Mouse (Mus musculus): Measurements from ENCODE around the gene Tmem62.
A peak's percentile ranks its signal among the peaks of the same experiment; 100 is the strongest.
"Not testable (repeated sequence)": the region's sequence is repeated elsewhere in the genome, so short reads cannot be mapped to it uniquely, and the experiment has no call there.

Tmem62 gene

DNA sequence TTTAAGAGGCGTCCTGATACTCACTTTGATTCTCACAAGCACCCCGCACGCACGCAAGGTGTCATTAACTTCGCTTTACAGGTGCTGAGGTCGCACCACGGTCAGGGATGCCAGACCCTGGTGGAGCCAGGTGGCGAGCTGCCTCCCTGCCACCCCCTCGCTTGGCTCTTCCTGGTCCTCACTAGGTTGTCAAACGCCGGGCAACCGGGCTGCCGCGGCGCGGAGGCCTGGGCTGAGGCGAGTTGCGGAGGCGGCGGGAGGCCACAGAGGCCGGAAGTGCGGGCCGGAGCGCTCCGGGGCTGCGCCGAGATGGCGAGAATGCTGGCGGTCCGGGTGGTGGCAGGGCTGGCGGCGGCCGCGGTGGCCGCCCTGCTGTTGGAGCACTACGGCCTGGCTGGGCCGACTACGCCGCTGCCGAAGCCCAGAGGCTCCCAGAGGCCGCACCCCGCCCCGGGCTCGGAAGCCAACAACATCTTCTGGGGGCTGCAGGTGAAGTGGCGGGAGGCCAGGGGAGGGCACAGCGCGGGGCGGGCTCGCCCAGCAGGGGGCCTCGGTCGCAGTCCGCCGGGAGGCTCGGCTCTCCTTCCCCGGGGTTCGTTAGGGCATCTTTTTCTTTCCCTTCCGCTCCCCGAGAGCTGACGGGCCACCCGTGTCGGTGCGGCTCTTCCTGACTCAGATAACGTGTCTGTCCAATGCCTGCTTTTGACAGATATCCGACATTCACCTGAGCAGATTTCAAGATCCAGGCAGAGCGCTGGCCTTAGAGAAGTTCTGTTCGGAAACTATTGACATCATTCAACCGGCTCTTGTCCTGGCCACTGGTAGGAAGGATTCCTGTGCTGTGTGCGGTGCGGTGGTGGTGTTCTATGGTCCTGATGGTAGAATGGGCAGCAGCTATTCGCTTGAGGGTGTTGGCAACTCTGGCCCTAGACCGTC lies at the start of gene Tmem62:
Gene Tmem62 (plus strand): TSS at position 28 of the 936 bp plus-strand sequence.
- DNase-seq (ENCODE audit: low spot score), result peak; percentile 57

- no peak for DNase-seq (ENCODE audit: low spot score)
Observed at GRCm38 (mm10) chr2:120933038-120933437, 43.8 kb upstream of the Tmem62 start.

DNA sequence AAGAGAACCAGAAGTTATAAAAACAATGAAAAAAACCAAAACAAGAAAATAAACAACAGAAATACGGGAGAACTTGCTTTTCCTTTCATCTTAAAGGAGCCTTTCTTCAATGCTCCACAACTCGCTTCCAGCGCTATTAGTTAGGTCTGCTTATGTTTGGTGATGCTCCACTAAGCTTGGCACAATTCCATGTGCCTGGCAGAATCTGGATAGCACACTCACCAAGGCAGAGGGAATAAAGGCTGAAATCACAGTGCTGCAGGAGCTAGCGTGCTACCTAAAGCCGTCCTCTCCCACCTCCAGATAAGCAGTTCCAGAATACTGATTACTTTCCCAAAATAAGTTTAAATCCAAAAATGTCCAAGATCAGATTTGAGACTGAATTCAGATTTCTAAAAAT lies 25.6 kb upstream of the Tmem62 start:
- DNase-seq (ENCODE audit: low spot score), result no peak

GRCm38 (mm10) chr2:120952176-120952938 lies 24.5 kb upstream of the Tmem62 start:
- DNase-seq (ENCODE audit: low spot score), result no peak

DNA sequence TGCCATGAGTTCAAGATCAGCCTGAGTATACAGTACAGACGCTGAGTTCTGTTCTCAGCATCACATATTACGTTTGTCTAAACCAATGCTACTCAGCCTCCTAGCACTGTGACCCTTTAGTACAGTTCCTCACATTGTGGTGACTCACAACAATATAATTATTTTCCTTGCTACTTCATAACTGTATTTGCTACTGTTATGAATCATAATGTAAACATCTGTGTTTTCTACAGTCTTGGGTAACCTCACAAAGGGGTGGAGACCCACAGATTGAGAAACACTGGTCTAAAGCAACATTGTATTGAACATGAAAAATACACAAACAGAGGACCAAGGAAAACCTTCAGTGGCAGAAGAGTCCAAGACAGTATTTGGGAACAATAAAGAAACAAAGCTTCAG lies 17.5 kb upstream of the Tmem62 start:
- DNase-seq (ENCODE audit: low spot score), result no peak

GRCm38 (mm10) chr2:120959827-120960226 lies 17.0 kb upstream of the Tmem62 start:
- no peak for DNase-seq (ENCODE audit: low spot score)

DNA sequence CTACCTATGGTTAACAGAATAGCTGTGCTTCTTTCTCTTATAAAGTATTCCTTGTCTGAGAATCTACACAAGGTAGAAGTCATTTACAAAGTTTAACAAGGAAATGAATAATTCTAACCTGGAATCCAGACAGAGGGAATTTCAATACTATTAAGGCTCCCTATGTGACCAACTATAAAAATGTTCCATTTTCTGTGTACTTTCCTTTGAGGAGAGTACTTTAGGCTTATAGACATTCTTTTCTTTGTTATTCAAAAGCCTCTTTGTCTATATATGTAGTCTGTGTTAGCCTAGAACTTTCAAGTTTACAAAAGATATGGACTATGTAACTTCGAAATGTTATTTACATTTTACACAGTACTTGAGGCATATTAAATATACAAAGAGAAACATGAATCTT lies 16.6 kb upstream of the Tmem62 start:
- no peak for DNase-seq (ENCODE audit: low spot score)

GRCm38 (mm10) chr2:120963110-120963509 lies 13.7 kb upstream of the Tmem62 start:
- DNase-seq (ENCODE audit: low spot score), result no peak

DNA sequence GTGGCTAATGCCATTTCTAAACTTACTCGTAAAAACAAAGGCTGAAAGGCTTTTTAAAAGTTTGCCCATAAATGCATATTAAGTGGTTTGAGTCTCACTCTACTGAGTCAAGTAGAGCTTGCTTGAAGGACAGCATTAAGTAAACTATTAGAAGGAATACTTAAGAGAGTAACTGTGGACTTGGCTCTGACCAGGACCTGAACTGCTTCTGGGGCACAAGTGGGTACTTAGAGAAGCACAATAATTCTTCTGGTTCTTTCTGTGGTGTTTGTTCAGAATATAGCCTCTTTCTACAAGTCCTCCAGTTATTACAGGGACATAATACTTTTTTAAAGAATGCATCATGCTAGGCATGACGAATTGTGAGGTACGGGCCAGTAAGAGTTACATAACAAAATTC lies 11.3 kb upstream of the Tmem62 start:
- no peak for DNase-seq (ENCODE audit: low spot score)

GRCm38 (mm10) chr2:120970045-120970539 lies 6.7 kb upstream of the Tmem62 start:
- DNase-seq (ENCODE audit: low spot score), result no peak

DNA sequence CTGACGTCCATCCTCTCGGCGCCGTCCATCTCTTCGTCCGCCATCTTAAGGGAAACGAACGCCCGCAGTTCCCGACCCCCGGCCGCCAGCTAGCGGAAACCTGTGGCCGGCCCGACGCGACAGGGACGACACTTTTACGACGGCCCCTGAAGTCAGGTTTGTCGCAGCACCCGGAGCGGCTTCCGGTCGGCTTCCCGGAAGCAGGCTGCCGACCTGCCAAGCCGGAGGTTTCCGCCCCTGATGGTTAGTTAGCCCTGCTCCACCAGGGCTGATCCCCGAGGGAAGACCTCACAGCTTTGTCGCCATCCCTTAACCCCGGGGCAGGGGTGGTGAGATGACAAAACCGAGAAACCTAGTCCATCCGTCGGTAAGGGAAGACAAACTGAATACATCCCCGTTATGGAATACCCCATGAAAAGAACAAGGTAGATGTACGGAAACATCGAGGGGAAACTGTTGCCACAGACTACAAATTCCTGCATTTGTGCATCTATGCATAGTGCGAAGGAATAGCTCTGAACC lies 6.2 kb upstream of the Tmem62 start, which contains the start of gene Ubr1:
Gene Ubr1 (minus strand): TSS at position 157 of the 522 bp plus-strand sequence.
- peak; percentile 94 for DNase-seq (ENCODE audit: low spot score)

GRCm38 (mm10) chr2:120971766-120972165 lies 5.1 kb upstream of the Tmem62 start:
- no peak for DNase-seq (ENCODE audit: low spot score)

DNA sequence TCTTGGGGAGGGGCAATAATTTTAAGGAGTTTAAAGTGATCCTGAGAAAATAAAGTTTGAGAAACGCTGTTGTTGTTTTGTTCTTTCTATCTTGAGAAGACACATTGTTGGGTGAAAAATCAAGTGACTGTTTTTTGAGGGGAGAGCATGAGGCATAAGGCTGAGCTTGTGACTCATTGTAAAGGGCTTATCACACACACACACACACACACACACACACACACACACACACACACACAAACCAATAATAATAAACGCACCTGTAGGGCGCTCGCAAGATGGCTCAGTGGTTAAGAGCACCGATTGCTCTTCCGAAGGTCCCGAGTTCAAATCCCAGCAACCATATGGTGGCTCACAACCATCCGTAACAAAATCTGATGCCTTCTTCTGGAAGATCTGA lies 4.6 kb upstream of the Tmem62 start:
- DNase-seq (ENCODE audit: low spot score), result not testable (repeated sequence)

DNA sequence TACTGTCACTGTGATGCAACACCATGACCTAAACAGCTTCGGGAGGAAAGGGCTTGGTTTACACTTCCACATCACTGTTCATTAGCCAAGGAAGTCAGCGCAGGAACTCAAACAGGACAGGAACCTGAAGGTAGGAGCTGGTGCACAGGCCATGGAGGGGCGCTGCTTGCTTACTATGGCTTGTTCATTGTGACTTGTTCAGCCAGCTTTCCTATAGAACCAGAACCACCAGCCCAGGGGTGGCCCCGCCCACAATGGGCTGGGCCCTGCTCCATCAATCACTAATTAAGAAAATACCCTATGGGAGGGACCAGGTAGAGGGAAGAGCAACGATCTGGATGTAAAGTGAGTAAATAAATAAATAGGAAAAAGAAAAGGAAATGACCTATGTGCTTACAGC lies 3.9 kb upstream of the Tmem62 start:
- peak; percentile 20 for DNase-seq (ENCODE audit: low spot score)

DNA sequence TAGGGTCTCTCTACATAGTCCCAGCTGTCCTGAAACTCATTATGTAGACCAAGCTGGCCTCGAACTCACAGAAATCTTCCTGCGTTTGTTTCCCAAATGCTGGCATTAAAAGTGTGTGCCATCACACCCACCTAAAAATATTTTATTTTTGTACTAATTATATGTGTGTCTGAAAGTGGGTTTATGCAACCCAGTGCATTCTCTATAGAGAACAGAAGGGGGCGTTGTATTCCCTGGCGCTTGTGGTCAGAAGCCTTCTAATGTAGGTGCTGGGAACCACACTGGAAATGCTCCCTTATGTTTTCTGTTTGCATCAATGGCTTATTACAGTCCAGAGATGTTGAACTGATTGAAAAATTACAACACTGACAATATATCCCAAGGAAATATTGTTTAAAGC lies 509 bp upstream of the Tmem62 start:
- peak; percentile 42 for DNase-seq (ENCODE audit: low spot score)

- DNase-seq (ENCODE audit: low spot score), result no peak
Observed at GRCm38 (mm10) chr2:120977926-120978692, 1.3 kb downstream of the Tmem62 start.

GRCm38 (mm10) chr2:120978693-120979037 lies 1.8 kb downstream of the Tmem62 start:
- DNase-seq (ENCODE audit: low spot score), result peak; percentile 13

- no peak for DNase-seq (ENCODE audit: low spot score)
Observed at GRCm38 (mm10) chr2:120979819-120980218, 3.0 kb downstream of the Tmem62 start.

- DNase-seq (ENCODE audit: low spot score), result no peak
Observed at GRCm38 (mm10) chr2:120980861-120981260, 4.0 kb downstream of the Tmem62 start.

DNA sequence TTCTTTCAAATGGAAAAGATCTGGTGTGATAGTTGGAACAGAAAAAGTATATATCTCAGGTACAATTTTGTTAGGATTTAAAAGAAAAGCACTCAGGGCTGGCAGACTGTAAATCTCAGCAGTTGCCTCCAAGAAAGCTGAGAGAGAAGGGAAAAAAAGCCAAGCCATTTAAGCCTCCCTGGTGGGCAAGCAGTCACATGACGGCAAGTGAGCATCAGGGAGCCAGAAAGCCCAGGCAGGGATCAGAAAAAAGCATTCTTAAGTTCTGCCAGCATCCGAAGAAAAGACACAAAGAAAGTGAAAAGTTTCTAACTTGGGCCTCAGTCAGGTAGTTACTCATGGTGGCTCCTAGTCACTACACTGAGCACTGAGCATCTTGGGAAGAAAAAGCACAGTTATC lies 6.8 kb downstream of the Tmem62 start:
- DNase-seq (ENCODE audit: low spot score), result no peak

DNA sequence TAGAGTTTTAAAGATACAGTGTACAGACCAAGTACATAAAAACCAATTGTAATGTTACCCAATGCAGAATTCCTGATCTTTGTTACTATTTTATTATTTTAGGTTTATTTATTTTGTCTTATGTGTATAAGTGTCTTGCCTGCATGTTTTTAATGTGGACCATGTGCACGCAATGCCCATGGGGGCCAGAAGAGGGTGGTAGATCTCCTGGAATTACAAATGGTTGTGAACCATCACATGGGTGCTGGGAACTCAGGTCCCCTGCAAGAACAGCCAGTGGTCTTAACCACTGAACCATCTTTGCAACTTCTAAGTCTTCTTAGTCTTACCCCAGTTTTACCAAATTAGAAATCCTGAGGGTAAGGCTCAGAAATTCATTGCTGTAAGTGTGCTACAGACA lies 8.4 kb downstream of the Tmem62 start:
- DNase-seq (ENCODE audit: low spot score), result peak; percentile 12

DNA sequence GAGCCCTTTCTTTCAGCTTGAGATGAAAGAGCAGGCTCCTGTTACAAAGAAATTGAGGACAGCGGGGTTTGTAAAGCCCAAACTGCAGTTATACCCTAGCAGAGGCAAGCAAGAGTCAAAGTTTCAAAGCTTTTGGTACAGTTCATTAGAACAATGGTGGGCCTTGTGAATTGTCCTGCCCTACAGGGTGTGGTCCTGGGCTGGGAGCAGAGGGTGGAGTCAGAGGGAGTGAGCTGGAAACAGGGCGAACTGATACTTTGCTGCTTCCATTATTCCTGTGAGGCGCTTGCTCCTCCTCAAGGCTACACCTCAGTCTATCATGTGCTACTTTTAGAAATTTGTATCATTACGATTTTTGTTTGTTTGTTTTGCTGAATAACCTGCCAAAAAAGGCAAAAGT lies 14.4 kb downstream of the Tmem62 start:
- DNase-seq (ENCODE audit: low spot score), result peak; percentile 12

All from embryo, embryonic 10.5 days (tissue).